Mouse (Mus musculus) embryonic facial prominence, embryonic 14.5 days (tissue): ENCODE results near the gene Txndc5. TPM values are rescaled to one million over a fixed set of nuclear protein-coding genes. Genes with fewer than 3 reads are reported as not detected.

Source experiments
- ATAC-seq: fragments of 200-750 bp; cut with Nextera tagmentation; 2 replicates; pipeline ENCODE4 v1.8.0; 2017; ENCODE audit warnings: low read depth, moderate number of reproducible peaks, moderate TSS enrichment
- DNase-seq: peaks from one replicate; pipeline ENCODE4 v3.0.0-alpha.2; 2015; ENCODE audit warnings: low spot score
- H3K27ac ChIP-seq: fragments of 300-500 bp; sonication (generic); replicated peaks from 2 replicates; pipeline ENCODE4 v1.5.1; 2014; ENCODE audit warnings: low read depth, mild to moderate bottlenecking, low read length, moderate library complexity
- H3K27me3 ChIP-seq: fragments of 300-500 bp; sonication (generic); replicated peaks from 2 replicates; pipeline ENCODE4 v1.6.1; 2014; ENCODE audit warnings: low read length; ENCODE audit not compliant: control insufficient read depth, insufficient read depth
- H3K36me3 ChIP-seq: fragments of 300-500 bp; sonication (generic); 2 replicates; pipeline ENCODE4 v1.6.1; 2014; ENCODE audit warnings: low read length, mixed read lengths; ENCODE audit not compliant: control insufficient read depth, insufficient read depth
- H3K4me1 ChIP-seq: fragments of 300-500 bp; sonication (generic); 2 replicates; pipeline ENCODE4 v1.6.1; 2014; ENCODE audit warnings: antibody characterized with exemption, low read length; ENCODE audit not compliant: control insufficient read depth, insufficient read depth
- H3K4me2 ChIP-seq: fragments of 300-500 bp; sonication (generic); 2 replicates; pipeline ENCODE4 v1.6.1; 2014; ENCODE audit warnings: low read depth, mild to moderate bottlenecking, low read length, moderate library complexity, mixed read lengths
- H3K4me3 ChIP-seq: fragments of 300-500 bp; sonication (generic); 2 replicates; pipeline ENCODE4 v1.5.1; 2014; ENCODE audit warnings: low read depth, mild to moderate bottlenecking, low read length
- H3K9ac ChIP-seq: fragments of 300-500 bp; sonication (generic); 2 replicates; pipeline ENCODE4 v1.6.1; 2014; ENCODE audit warnings: low read depth, mild to moderate bottlenecking, low read length, moderate library complexity, mixed read lengths
- H3K9me3 ChIP-seq: fragments of 300-500 bp; sonication (generic); 2 replicates; pipeline ENCODE4 v1.6.1; 2016; ENCODE audit warnings: low read length; ENCODE audit not compliant: control insufficient read depth
- WGBS: fragments of 180-500 bp; shearing (Covaris S2); extraction: QIAGEN DNeasy Blood & Tissue Kit; methylation state at CpG from one replicate; pipeline ENCODE4 v1.1.7; 2014; 5-methylcytosine and 5-hydroxymethylcytosine counted together
- polyA plus RNA-seq: library from polyadenylated mRNA; unstranded; fragments of >200 nt; fragmentation: Nextera tagmentation; extraction: Ambion mirVana; gene quantifications from 2 replicates; pipeline ENCODE4 v1.2.1, GENCODE M21; 2014

Gene Txndc5
- polyA plus RNA-seq, 1 experiment from 2014 or later, result 336 TPM

GRCm38 (mm10) chr13:38531498-38531897 lies 2.9 kb upstream of the Txndc5 start:
- H3K9ac ChIP-seq, result no peak overlapping the region
- H3K4me2 ChIP-seq, result no peak overlapping the region
- H3K27me3 ChIP-seq, result no peaks in the 10 kb centered on the region
- H3K36me3 ChIP-seq, result no peaks in the 10 kb centered on the region
- 86% methylated on average over 4 of the region's 4 CpGs for WGBS
- no peak overlapping the region for H3K27ac ChIP-seq
- DNase-seq, result no peak
- no peak for ATAC-seq
- peaks cover 13% of the 10 kb centered on the region for H3K4me1 ChIP-seq
- H3K4me3 ChIP-seq, result no peak overlapping the region
- H3K9me3 ChIP-seq, result no peaks in the 10 kb centered on the region

- H3K4me1 ChIP-seq, result peaks cover 27% of the 10 kb centered on the region
- WGBS, result 85% methylated on average over 6 of the region's 6 CpGs
Observed at GRCm38 (mm10) chr13:38529576-38529975, 952 bp upstream of the Txndc5 start.

GRCm38 (mm10) chr13:38527797-38528650 lies 600 bp downstream of the Txndc5 start:
- under 1% methylated on average over 40 of the region's 87 CpGs for WGBS
- peak; percentile 88 for DNase-seq
- peak; percentile 93 for ATAC-seq

More at GRCm38 (mm10) chr13:38529576-38529975, 952 bp upstream of the Txndc5 start:
- DNase-seq, result no peak
- no peak overlapping the region for H3K9ac ChIP-seq
- no peaks in the 10 kb centered on the region for H3K36me3 ChIP-seq
- no peak overlapping the region for H3K4me3 ChIP-seq
- no peak overlapping the region for H3K4me2 ChIP-seq
- H3K27me3 ChIP-seq, result no peaks in the 10 kb centered on the region
- no peak for ATAC-seq
- no peaks in the 10 kb centered on the region for H3K9me3 ChIP-seq
- no peak overlapping the region for H3K27ac ChIP-seq

GRCm38 (mm10) chr13:38527041-38527796 lies 1.4 kb downstream of the Txndc5 start:
- peak overlapping the region; percentile 90 for H3K9ac ChIP-seq
- H3K4me3 ChIP-seq, result peak overlapping the region; percentile 99
- peak overlapping the region; percentile 61 for H3K4me2 ChIP-seq
- 0 out of 2 replicates have a peak, but pooled peaks have one; percentile 1 for ATAC-seq
- WGBS, result 7% methylated on average over 15 of the region's 15 CpGs
- H3K27ac ChIP-seq, result peak overlapping the region; percentile 93
- peak; percentile 35 for DNase-seq
- no peaks in the 10 kb centered on the region for H3K9me3 ChIP-seq
- no peaks in the 10 kb centered on the region for H3K27me3 ChIP-seq
- peaks cover 27% of the 10 kb centered on the region for H3K4me1 ChIP-seq
- peaks cover 22% of the 10 kb centered on the region for H3K36me3 ChIP-seq

More at GRCm38 (mm10) chr13:38527797-38528650, 600 bp downstream of the Txndc5 start:
- Histone ChIP-seq H3K4me3 (peak overlapping the region; percentile 99), H3K27ac (peak overlapping the region; percentile 93), H3K4me1 (peaks cover 27% of the 10 kb centered on the region), H3K27me3 (no peaks in the 10 kb centered on the region), H3K9me3 (no peaks in the 10 kb centered on the region), H3K4me2 (peak overlapping the region; percentile 61), H3K36me3 (peaks cover 14% of the 10 kb centered on the region), H3K9ac (peak overlapping the region; percentile 90)

- H3K4me2 ChIP-seq, result peak overlapping the region; percentile 61
- peak overlapping the region; percentile 90; the same call in 1 of the 2 replicates for H3K9ac ChIP-seq
- ATAC-seq (no peak), DNase-seq (no peak)
- H3K27me3 ChIP-seq, result no peaks in the 10 kb centered on the region
- H3K36me3 ChIP-seq, result peaks cover 33% of the 10 kb centered on the region
- H3K4me1 ChIP-seq, result peaks cover 27% of the 10 kb centered on the region
- peak overlapping the region; percentile 99 for H3K4me3 ChIP-seq
- no peak overlapping the region for H3K27ac ChIP-seq
- H3K9me3 ChIP-seq, result no peaks in the 10 kb centered on the region
- 74% methylated on average over 2 of the region's 2 CpGs for WGBS
Observed at GRCm38 (mm10) chr13:38526116-38526515, 2.5 kb downstream of the Txndc5 start.

GRCm38 (mm10) chr13:38525261-38525660 lies 3.4 kb downstream of the Txndc5 start:
- 84% methylated on average over 3 of the region's 3 CpGs for WGBS
- ATAC-seq (no peak), DNase-seq (no peak)
- no peak overlapping the region for H3K27ac ChIP-seq
- peaks cover 27% of the 10 kb centered on the region for H3K4me1 ChIP-seq
- no peaks in the 10 kb centered on the region for H3K9me3 ChIP-seq
- no peak overlapping the region; the same call in 1 of the 2 replicates for H3K4me2 ChIP-seq
- no peak overlapping the region for H3K4me3 ChIP-seq
- H3K27me3 ChIP-seq, result no peaks in the 10 kb centered on the region
- H3K36me3 ChIP-seq, result peaks cover 41% of the 10 kb centered on the region
- no peak overlapping the region for H3K9ac ChIP-seq

GRCm38 (mm10) chr13:38523231-38523630 lies 5.4 kb downstream of the Txndc5 start:
- no peak for ATAC-seq
- WGBS, result 88% methylated on average over 11 of the region's 11 CpGs
- Histone ChIP-seq H3K9me3 (no peaks in the 10 kb centered on the region), H3K9ac (no peak overlapping the region), H3K4me2 (no peak overlapping the region), H3K4me1 (peaks cover 21% of the 10 kb centered on the region), H3K27me3 (no peaks in the 10 kb centered on the region), H3K4me3 (no peak overlapping the region), H3K27ac (no peak overlapping the region), H3K36me3 (peaks cover 61% of the 10 kb centered on the region)
- DNase-seq, result no peak

- Histone ChIP-seq H3K9ac (no peak overlapping the region), H3K27me3 (no peaks in the 10 kb centered on the region), H3K4me3 (no peak overlapping the region), H3K4me1 (peaks cover 21% of the 10 kb centered on the region), H3K27ac (no peak overlapping the region), H3K36me3 (peaks cover 72% of the 10 kb centered on the region), H3K4me2 (no peak overlapping the region), H3K9me3 (no peaks in the 10 kb centered on the region)
- 81% methylated on average over 4 of the region's 4 CpGs for WGBS
- no peak for ATAC-seq
- DNase-seq, result peak; percentile 12
Observed at GRCm38 (mm10) chr13:38522056-38522654, 6.5 kb downstream of the Txndc5 start.
